Mouse (Mus musculus) forebrain, embryonic 16.5 days (tissue): ENCODE measurements at regions not wholly inside any gene's neighbourhood (a gene's known extent, or its start where the extent isn't known, plus 50 kb on each side); places are given as distances from the start of the nearest gene placed in this dataset.

Experiments used
- ATAC-seq: fragments of 200-750 bp; cut with Nextera tagmentation; 2 replicates; pipeline ENCODE4 v1.8.0; 2017; ENCODE audit warnings: mild to moderate bottlenecking, moderate library complexity
- H3K27ac ChIP-seq: fragments of 300-500 bp; sonication (generic); 2 replicates; pipeline ENCODE4 v1.5.1; 2014; ENCODE audit warnings: low read length, control low read depth
- H3K27me3 ChIP-seq: fragments of 300-500 bp; sonication (generic); replicated peaks from 2 replicates; pipeline ENCODE4 v1.6.1; 2014; ENCODE audit warnings: low read length; ENCODE audit not compliant: control insufficient read depth, insufficient read depth
- H3K36me3 ChIP-seq: fragments of 300-500 bp; sonication (generic); 2 replicates; pipeline ENCODE4 v1.6.1; 2014; ENCODE audit not compliant: control insufficient read depth, insufficient read depth
- H3K4me1 ChIP-seq: fragments of 300-500 bp; sonication (generic); replicated peaks from 2 replicates; pipeline ENCODE4 v1.6.1; 2014; ENCODE audit warnings: low read length; ENCODE audit not compliant: control insufficient read depth, insufficient read depth
- H3K4me2 ChIP-seq: fragments of 300-500 bp; sonication (generic); 2 replicates; pipeline ENCODE4 v1.6.1; 2014; ENCODE audit warnings: mild to moderate bottlenecking, low read length, control low read depth
- H3K4me3 ChIP-seq: fragments of 300-500 bp; sonication (generic); replicated peaks from 2 replicates; pipeline ENCODE4 v1.5.1; 2014; ENCODE audit warnings: mild to moderate bottlenecking, low read length, control low read depth
- H3K9ac ChIP-seq: fragments of 300-500 bp; sonication (generic); replicated peaks from 2 replicates; pipeline ENCODE4 v1.6.1; 2014; ENCODE audit warnings: low read depth, low read length, control low read depth
- H3K9me3 ChIP-seq: fragments of 300-500 bp; sonication (generic); 2 replicates; pipeline ENCODE4 v1.6.1; 2016; ENCODE audit warnings: low read length; ENCODE audit not compliant: control insufficient read depth
- WGBS: fragments of 180-500 bp; shearing (Covaris S2); extraction: QIAGEN DNeasy Blood & Tissue Kit; methylation state at CpG from one replicate; pipeline ENCODE4 v1.1.7; 2014; 5-methylcytosine and 5-hydroxymethylcytosine counted together

GRCm38 (mm10) chr12:54396341-54396740 lies 192.7 kb upstream of the Egln3 start:
- no peaks in the 10 kb centered on the region for H3K9me3 ChIP-seq
- H3K9ac ChIP-seq, result no peak overlapping the region
- H3K36me3 ChIP-seq, result no peaks in the 10 kb centered on the region
- ATAC-seq, result no peak
- no peak overlapping the region for H3K4me3 ChIP-seq
- H3K4me1 ChIP-seq, result no peaks in the 10 kb centered on the region
- H3K27me3 ChIP-seq, result no peaks in the 10 kb centered on the region
- H3K27ac ChIP-seq, result no peak overlapping the region
- H3K4me2 ChIP-seq, result no peak overlapping the region
- 79% methylated on average over 5 of the region's 5 CpGs for WGBS

- 19% methylated on average over 4 of the region's 4 CpGs for WGBS
Measured at GRCm38 (mm10) chr12:54385401-54385800, 181.7 kb upstream of the Egln3 start.

GRCm38 (mm10) chr12:54384116-54384515 lies 180.5 kb upstream of the Egln3 start:
- 44% methylated on average over 3 of the region's 3 CpGs for WGBS
- no peak overlapping the region for H3K27ac ChIP-seq
- ATAC-seq, result no peak
- no peak overlapping the region for H3K4me2 ChIP-seq
- H3K4me3 ChIP-seq, result no peak overlapping the region
- no peaks in the 10 kb centered on the region; the same call in 1 of the 2 replicates for H3K4me1 ChIP-seq
- H3K9me3 ChIP-seq, result no peaks in the 10 kb centered on the region
- no peaks in the 10 kb centered on the region for H3K36me3 ChIP-seq
- H3K27me3 ChIP-seq, result no peaks in the 10 kb centered on the region
- H3K9ac ChIP-seq, result no peak overlapping the region

More at GRCm38 (mm10) chr12:54385401-54385800, 181.7 kb upstream of the Egln3 start:
- Histone ChIP-seq H3K27ac (no peak overlapping the region), H3K4me3 (no peak overlapping the region), H3K9ac (no peak overlapping the region), H3K36me3 (no peaks in the 10 kb centered on the region), H3K9me3 (no peaks in the 10 kb centered on the region), H3K27me3 (no peaks in the 10 kb centered on the region), H3K4me1 (no peaks in the 10 kb centered on the region; the same call in 1 of the 2 replicates), H3K4me2 (no peak overlapping the region)
- peak; percentile 94 for ATAC-seq

GRCm38 (mm10) chr12:54382965-54383364 lies 179.3 kb upstream of the Egln3 start:
- Histone ChIP-seq H3K9me3 (peaks cover 2% of the 10 kb centered on the region; the same call in 1 of the 2 replicates), H3K27me3 (no peaks in the 10 kb centered on the region), H3K4me1 (no peaks in the 10 kb centered on the region; the same call in 1 of the 2 replicates), H3K4me3 (no peak overlapping the region), H3K9ac (no peak overlapping the region), H3K27ac (no peak overlapping the region), H3K36me3 (no peaks in the 10 kb centered on the region), H3K4me2 (no peak overlapping the region)
- 85% methylated on average over 2 of the region's 2 CpGs for WGBS
- no peak for ATAC-seq

- H3K4me2 ChIP-seq, result no peak overlapping the region
- WGBS, result 92% methylated on average over 6 of the region's 6 CpGs
- H3K36me3 ChIP-seq, result no peaks in the 10 kb centered on the region
- no peak for ATAC-seq
- H3K27ac ChIP-seq, result no peak overlapping the region
- peaks cover 2% of the 10 kb centered on the region; the same call in 1 of the 2 replicates for H3K9me3 ChIP-seq
- H3K27me3 ChIP-seq, result no peaks in the 10 kb centered on the region
- H3K9ac ChIP-seq, result no peak overlapping the region
- no peaks in the 10 kb centered on the region; the same call in 1 of the 2 replicates for H3K4me1 ChIP-seq
- H3K4me3 ChIP-seq, result no peak overlapping the region
Measured at GRCm38 (mm10) chr12:54382061-54382460, 178.4 kb upstream of the Egln3 start.

- Histone ChIP-seq H3K36me3 (no peaks in the 10 kb centered on the region), H3K9ac (no peak overlapping the region), H3K9me3 (peaks cover 2% of the 10 kb centered on the region; the same call in 1 of the 2 replicates), H3K27ac (no peak overlapping the region), H3K4me3 (no peak overlapping the region), H3K4me1 (no peaks in the 10 kb centered on the region; the same call in 1 of the 2 replicates), H3K27me3 (no peaks in the 10 kb centered on the region), H3K4me2 (no peak overlapping the region)
- 93% methylated on average over 5 of the region's 5 CpGs for WGBS
- no peak for ATAC-seq
Measured at GRCm38 (mm10) chr12:54380322-54380721, 176.7 kb upstream of the Egln3 start.

- H3K9me3 ChIP-seq, result peaks cover 2% of the 10 kb centered on the region; the same call in 1 of the 2 replicates
- WGBS, result 88% methylated on average over 2 of the region's 2 CpGs
- ATAC-seq, result no peak
- no peaks in the 10 kb centered on the region for H3K36me3 ChIP-seq
- H3K4me3 ChIP-seq, result no peak overlapping the region
- no peak overlapping the region for H3K4me2 ChIP-seq
- no peak overlapping the region for H3K27ac ChIP-seq
- no peaks in the 10 kb centered on the region for H3K4me1 ChIP-seq
- no peak overlapping the region for H3K9ac ChIP-seq
- H3K27me3 ChIP-seq, result no peaks in the 10 kb centered on the region
Measured at GRCm38 (mm10) chr12:54378576-54378975, 174.9 kb upstream of the Egln3 start.

- no peak for ATAC-seq
- 74% methylated on average over 4 of the region's 4 CpGs for WGBS
- Histone ChIP-seq H3K27me3 (no peaks in the 10 kb centered on the region), H3K9me3 (peaks cover 2% of the 10 kb centered on the region; the same call in 1 of the 2 replicates), H3K4me3 (no peak overlapping the region), H3K4me2 (no peak overlapping the region), H3K9ac (no peak overlapping the region), H3K36me3 (no peaks in the 10 kb centered on the region), H3K4me1 (0 out of 2 replicates have a peak, but pooled peaks cover 4% of the 10 kb centered on the region), H3K27ac (no peak overlapping the region)
Measured at GRCm38 (mm10) chr12:54374060-54374459, 170.4 kb upstream of the Egln3 start.

- H3K9me3 ChIP-seq, result no peaks in the 10 kb centered on the region
- no peak overlapping the region for H3K4me3 ChIP-seq
- H3K36me3 ChIP-seq, result no peaks in the 10 kb centered on the region
- no peak overlapping the region for H3K4me2 ChIP-seq
- H3K27me3 ChIP-seq, result no peaks in the 10 kb centered on the region
- ATAC-seq, result no peak
- H3K9ac ChIP-seq, result no peak overlapping the region
- H3K27ac ChIP-seq, result no peak overlapping the region
- H3K4me1 ChIP-seq, result 0 out of 2 replicates have a peak, but pooled peaks cover 4% of the 10 kb centered on the region
- WGBS, result 89% methylated on average over 5 of the region's 5 CpGs
Measured at GRCm38 (mm10) chr12:54369217-54369616, 165.6 kb upstream of the Egln3 start.
